Mouse (Mus musculus) thymus, adult 2 months (tissue): ENCODE measurements at regions not wholly inside any gene's neighbourhood (a gene's known extent, or its start where the extent isn't known, plus 50 kb on each side); places are given as distances from the start of the nearest gene placed in this dataset.

Source experiments
- CTCF ChIP-seq: fragments of 200-500 bp; IDR thresholded peaks from 2 replicates; pipeline ENCODE4 v1.5.1; 2012; ENCODE audit warnings: mild to moderate bottlenecking, control low read depth, low read length, moderate library complexity, borderline replicate concordance; ENCODE audit not compliant: control insufficient read depth, poor library complexity, insufficient read depth; ENCODE audit errors: extremely low read depth
- POLR2A ChIP-seq: fragments of 200-500 bp; IDR thresholded peaks from 2 replicates; pipeline ENCODE4 v1.6.1; 2012; ENCODE audit warnings: mild to moderate bottlenecking, low read length, control low read depth, moderate library complexity; ENCODE audit not compliant: control insufficient read depth, poor library complexity, insufficient read depth; ENCODE audit errors: extremely low read depth

GRCm38 (mm10) chr8:26352541-26353010 lies 233.2 kb downstream of the Gm45692 start:
- TF ChIP-seq POLR2A (no peak), CTCF (no peak)
